Mouse (Mus musculus): Measurements from ENCODE around the gene Tmeff1.

GRCm38 (mm10) chr4:48585241-48586098 lies 496 bp downstream of the Tmeff1 start:
- TF ChIP-seq CTCF (IDR thresholded peaks at IDR 0.05; ENCODE audit: borderline replicate concordance, control insufficient read depth, extremely low read depth, insufficient read depth, low read length, poor library complexity), result no peak
- TF ChIP-seq POLR2A (IDR thresholded peaks at IDR 0.05; ENCODE audit: control insufficient read depth, extremely low read depth, insufficient read depth, low read length, poor library complexity), result no peak

All from thymus, adult 2 months (tissue).